Mouse (Mus musculus) adrenal gland, adult 18-20 months (tissue): ENCODE measurements around the gene Akap9. TPM values are rescaled to one million over a fixed set of nuclear protein-coding genes. Genes with fewer than 3 reads are reported as not detected.
A peak's percentile ranks its signal among the peaks of the same experiment; 100 is the strongest.
"Not testable (repeated sequence)": the region's sequence is repeated elsewhere in the genome, so short reads cannot be mapped to it uniquely, and the experiment has no call there.

Experiments used
- DNase-seq, 2 experiments: peaks; one replicate each; pipeline ENCODE4 v3.0.0; 2021 to 2022; ENCODE audit warnings: low spot score in 2 of 2
- long read RNA-seq, 2 experiments: library from polyadenylated mRNA; stranded (forward); transcript quantifications; one replicate each; pipeline ENCODE4 v2.0.0; 2021
- total RNA-seq, 2 experiments: library from RNA; stranded (reverse); gene quantifications; 1 replicate in 1 of 2; 2 replicates in 1 of 2; pipeline ENCODE4 v1.2.3; 2021

Akap9 gene
- 10 to 100 TPM; 36.9 to 63.6 TPM for total RNA-seq
- long read RNA-seq, experiment 1: 0 reads
- long read RNA-seq, experiment 2, transcript Akap9-207 (8 exons, 2,010 nt): major isoform, 11 of 42 reads
- long read RNA-seq, experiment 2, partial matches to known transcripts: 27 of 42 reads
- long read RNA-seq, experiment 2, other reads (novel, unspliced or antisense): 4 of 42 reads

DNA sequence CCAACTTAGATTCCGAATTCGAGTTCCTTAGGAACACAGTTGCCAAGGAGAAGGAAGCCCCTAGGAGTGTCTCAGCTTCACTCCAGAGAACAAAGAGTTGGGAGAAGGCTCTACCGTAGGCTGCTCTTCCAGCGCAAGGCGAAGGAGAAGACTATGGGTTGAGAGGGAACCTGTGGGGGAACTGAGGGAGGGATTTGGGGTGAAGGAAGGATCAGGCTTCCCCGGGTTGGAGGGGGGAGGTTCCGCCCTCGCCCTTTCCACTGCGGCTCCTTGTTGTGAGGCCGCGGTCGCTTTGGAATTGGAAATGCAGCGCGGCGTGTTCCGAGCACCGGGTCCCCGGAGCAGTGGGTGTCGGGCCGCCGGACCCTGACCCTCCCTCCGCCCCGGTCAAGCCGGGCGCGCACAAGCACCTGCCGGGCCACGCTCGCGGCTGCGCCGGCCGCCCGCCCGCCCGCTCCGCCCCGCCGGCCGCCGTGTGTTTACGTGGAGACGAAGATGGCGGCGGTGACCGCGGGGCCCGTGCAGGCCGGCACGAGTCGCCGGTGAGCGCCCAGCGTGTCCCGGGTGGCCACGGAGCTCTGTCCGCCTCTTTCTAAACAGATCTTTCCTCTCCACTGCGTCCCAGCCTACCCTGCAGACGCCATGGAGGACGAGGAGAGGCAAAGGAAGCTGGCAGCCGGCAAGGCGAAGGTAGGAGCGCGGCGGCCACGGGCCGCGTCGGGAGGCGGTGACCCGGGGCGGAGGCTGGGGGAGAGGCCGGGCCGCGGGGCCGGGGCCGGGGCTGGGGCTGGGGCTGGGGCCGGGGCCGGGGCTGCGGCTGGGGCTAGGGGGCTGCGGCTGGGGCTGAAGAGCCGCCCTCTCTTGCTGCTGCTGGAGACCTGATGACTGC lies at the start of gene Akap9:
TSS of gene Akap9 (plus strand) at position 254 of the 889 bp plus-strand sequence.
- peak; percentile 75 to 77 for DNase-seq

DNA sequence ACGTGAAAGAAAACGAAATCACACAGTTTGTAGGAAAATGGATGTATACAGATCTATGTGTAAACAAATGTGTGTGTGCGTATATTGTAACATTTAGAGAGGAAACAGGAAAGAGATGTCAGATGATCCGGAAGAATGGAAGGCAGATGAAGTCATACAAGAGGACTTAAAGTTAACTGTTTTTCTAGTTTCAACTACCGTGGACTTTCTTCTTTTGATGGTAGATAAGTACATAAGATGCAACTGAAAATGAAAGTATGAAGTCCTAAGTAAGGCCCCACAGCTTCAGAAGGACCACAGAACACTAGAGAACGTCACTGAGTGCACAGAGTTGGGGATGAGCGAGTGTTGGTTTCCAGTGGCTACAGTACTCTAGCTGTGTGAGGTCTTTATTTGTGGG lies 41.0 kb upstream of the Akap9 start:
- DNase-seq: not testable (repeated sequence)

DNA sequence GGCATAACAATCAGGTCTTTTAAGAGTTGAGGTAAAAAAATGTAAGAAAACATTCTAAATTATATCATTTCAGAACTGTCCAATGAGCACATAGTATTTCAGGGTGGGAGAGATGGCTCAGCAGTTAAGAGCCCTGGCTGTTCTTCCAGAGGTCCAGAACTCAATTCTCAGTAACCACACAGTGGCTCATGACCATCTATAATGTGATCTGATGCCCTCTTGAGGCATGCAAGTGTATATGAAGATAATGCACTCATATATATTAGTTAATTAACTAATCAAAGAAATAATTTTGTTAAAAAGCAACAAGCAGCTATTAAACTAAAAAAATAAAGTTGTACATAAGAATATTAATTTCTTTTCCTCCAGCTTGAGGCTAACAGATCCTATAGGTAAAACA lies 38.7 kb upstream of the Akap9 start:
- DNase-seq: no peak

- DNase-seq: peak in 1 of 2 experiments; percentile 25
Measured at GRCm38 (mm10) chr5:3893459-3894293, 34.2 kb upstream of the Akap9 start, which contains the start of gene Mterf1a. TSS of gene Mterf1a (minus strand) at chr5:3893933.

- not testable (repeated sequence) for DNase-seq
Measured at GRCm38 (mm10) chr5:3894294-3894619, 33.6 kb upstream of the Akap9 start.

GRCm38 (mm10) chr5:3905471-3905870 lies 22.4 kb upstream of the Akap9 start:
- no peak for DNase-seq

GRCm38 (mm10) chr5:3922350-3922749 lies 5.5 kb upstream of the Akap9 start:
- no peak for DNase-seq

DNA sequence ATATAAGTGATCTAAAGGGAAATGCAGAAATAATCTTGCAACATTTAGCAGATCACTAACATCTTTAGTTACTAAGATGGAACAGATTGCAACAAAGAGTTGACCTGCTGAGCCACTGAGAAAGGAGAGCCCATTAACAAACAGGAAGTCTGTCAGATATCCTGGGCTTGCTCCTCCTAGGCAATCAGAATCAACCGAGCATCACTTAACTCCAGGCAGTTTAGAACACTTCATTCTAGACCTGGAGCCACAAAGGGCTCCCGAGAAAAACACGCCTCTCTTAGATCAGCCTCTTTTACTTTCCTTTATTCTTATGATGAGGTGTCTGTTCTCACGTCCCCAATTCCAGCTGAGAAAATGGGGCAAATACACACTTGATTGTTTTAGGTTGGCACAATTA lies 1.2 kb upstream of the Akap9 start:
- DNase-seq: no peak

GRCm38 (mm10) chr5:3928690-3929046 lies 814 bp downstream of the Akap9 start:
- DNase-seq: peak in 1 of 2 experiments; percentile 28

DNA sequence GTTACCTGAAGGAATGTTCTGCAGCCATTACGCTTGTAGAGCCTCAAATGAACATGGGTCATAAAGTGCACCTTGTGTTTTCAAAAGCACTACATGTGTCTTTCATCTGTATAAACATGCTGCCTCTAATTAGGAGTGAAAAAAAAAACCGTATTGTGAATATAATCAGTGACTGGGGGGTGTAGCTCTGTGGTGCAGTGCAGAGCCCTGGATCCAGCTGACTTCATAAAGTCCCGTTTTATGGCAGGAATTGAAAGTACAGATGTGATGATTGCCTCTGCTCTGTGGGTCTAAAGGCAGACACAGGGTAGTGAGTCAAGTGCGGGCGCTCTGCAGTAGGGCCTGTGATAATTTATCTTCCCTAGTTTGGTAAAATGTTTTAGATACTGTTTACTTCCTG lies 2.9 kb downstream of the Akap9 start:
- no peak for DNase-seq

- DNase-seq: no peak
Measured at GRCm38 (mm10) chr5:3931636-3932035, 3.8 kb downstream of the Akap9 start.

DNA sequence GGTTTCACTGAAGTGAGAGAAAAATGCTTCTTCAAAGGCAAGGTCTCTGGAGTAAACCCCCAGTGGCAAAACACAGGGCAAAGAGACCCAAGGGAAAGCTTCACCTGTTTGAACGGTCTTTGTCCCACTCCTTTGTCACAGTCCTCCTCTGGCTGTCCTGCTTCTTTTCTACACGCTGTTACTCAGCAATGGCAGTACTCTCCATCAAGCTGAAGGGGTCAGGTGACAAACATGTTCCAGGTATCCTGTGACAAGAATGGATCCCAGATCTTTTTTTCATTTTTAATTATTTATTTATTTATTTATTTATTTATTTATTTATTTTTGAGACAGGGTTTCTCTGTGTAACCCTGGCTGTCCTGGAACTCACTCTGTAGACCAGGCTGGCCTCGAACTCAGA lies 5.7 kb downstream of the Akap9 start:
- DNase-seq: no peak

GRCm38 (mm10) chr5:3935266-3935665 lies 7.4 kb downstream of the Akap9 start:
- DNase-seq: no peak

GRCm38 (mm10) chr5:3935778-3936554 lies 8.1 kb downstream of the Akap9 start:
- DNase-seq: no peak

GRCm38 (mm10) chr5:3938905-3939304 lies 11.1 kb downstream of the Akap9 start:
- no peak for DNase-seq

DNA sequence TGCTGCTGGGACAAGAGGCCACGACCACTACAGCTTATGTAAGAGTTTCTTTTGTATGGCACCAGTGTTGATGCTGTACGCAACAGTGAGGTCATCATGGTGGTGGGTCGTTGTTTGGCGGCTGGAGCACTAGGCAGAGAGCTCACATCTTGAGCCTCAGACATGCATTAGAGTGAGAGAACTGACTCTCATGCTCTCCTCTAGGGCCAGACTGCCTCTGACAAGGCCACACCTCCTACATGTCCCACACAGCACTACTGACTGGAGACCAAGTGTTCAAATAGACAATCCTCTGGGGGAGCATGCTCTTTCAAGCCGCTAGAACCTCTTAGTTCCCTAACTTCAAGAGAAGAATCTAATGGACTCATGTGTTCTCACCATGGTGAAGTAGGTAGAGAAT lies 11.5 kb downstream of the Akap9 start:
- DNase-seq: no peak

- DNase-seq: no peak
Measured at GRCm38 (mm10) chr5:3941240-3941639, 13.4 kb downstream of the Akap9 start.

GRCm38 (mm10) chr5:3943169-3943568 lies 15.3 kb downstream of the Akap9 start:
- not testable (repeated sequence) for DNase-seq

DNA sequence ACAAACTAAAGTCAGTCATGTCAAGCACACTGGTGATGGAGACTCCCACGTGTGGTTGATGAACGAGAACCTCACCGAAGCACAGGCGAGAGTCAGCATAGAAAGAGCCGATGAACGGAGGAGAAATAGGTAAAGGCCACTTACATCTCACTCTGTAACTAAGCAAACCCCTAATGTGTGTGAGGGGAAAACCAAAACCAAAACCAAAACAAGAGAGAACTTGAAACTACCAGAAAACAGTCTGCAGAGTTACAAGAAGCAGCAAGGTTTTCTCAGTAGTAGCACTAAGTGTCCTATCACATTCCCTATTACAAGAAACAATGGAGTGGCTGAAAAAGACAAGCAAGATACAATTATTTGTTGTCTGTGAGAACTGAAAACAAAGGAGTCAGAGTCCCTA lies 24.6 kb downstream of the Akap9 start:
- no peak for DNase-seq

GRCm38 (mm10) chr5:3954541-3954940 lies 26.7 kb downstream of the Akap9 start:
- DNase-seq: no peak

- no peak for DNase-seq
Measured at GRCm38 (mm10) chr5:3961286-3961685, 33.4 kb downstream of the Akap9 start.
